Mouse (Mus musculus) layer of hippocampus, adult 18-20 months (tissue): ENCODE data around the gene Tlr4. TPM values are rescaled to one million over a fixed set of nuclear protein-coding genes. Genes with fewer than 3 reads are reported as not detected.

ENCODE experiments used
- DNase-seq, 2 experiments: peaks; one replicate each; pipeline ENCODE4 v3.0.0; 2022; ENCODE audit warnings: low spot score in 2 of 2
- total RNA-seq, 2 experiments: library from RNA; stranded (reverse); gene quantifications; 2 replicates each; pipeline ENCODE4 v1.2.3; 2021

Gene Tlr4
- total RNA-seq, 2 experiments from 2014 or later, result 2.6 to 3.3 TPM

- DNase-seq, result no peak
Observed at GRCm38 (mm10) chr4:66894981-66895380, 67.6 kb downstream of the Tlr4 start.

DNA sequence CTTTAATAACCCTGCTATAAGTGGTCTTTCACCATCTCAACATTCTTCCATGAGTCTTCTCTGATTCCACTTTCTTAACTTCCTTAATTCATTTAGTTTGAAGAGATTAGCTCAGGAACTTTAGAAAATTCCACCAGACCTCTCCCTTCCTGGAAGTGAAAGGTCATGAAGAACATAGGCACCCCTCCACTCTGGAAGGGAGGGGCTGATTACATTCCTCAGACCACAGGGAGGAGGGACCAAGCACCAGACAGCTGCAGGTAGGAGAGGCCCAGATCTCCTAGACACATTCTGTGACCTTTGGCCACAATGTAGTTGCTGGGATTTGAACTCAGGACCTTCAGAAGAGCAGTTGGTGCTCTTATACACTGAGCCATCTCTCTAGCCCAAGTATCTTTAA is 72.7 kb downstream of the Tlr4 start:
- DNase-seq, result no peak

DNA sequence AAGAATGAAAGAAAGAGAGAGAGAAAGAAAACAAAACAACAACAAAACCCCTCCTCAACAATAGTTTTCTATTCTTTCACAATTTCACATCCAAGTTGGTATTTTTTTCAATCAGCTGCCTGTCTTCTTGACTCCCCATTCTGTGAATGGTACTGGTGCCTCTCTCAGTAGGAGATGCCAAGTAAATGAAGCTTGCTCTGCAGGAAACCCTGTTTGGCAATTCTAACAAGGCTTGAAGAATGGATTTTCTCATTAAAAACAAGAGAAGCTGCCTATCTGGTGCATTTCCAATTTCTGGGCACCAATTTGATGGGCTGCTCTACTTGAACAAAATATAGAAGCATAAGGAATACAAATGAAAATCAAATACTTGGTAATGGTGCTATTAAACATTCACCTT is 74.1 kb downstream of the Tlr4 start:
- no peak for DNase-seq

DNA sequence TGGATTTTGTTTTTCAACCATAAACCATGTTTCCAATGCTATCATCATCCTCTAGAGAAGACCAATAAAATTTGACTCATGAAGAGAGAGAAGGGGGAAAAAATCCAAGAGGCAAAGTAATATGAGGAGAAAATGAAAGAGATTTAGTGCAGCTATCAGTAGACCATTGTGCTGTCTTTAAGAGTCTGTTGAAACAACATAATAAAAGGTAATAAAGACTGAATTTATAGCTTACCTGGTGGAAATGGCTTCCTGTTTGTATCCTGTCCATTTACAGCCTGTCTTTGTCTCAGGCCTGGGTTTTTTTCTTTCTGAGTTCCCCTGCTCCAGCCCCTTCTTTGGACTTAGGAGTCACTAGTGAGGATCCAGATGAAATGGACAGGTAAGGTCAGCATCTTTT is 81.0 kb downstream of the Tlr4 start:
- DNase-seq, result no peak

GRCm38 (mm10) chr4:66919630-66920372 is 92.4 kb downstream of the Tlr4 start:
- DNase-seq, result peak in 1 of 2 experiments; percentile 3

GRCm38 (mm10) chr4:66923616-66924276 is 96.4 kb downstream of the Tlr4 start:
- peak; percentile 46 to 77 for DNase-seq

DNA sequence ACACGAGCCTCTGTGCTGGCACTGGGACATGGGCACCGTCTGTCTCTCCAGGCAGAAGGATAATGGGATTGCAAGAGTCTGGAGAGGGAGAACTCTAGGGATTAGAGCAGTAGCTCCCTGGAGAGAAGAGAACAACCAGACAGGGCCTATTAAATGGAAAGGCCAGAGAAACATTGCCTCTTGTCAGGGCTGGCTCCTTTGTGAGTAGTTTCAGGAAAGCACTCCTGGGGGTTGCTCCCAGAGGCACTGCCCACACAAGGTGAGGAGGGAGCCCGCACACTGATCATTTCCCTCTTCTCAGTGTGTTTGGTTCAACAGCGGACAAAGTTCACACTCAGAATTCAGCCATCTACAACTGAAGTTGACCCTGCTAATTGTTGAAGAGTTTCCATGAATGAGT is 98.7 kb downstream of the Tlr4 start:
- DNase-seq, result no peak

DNA sequence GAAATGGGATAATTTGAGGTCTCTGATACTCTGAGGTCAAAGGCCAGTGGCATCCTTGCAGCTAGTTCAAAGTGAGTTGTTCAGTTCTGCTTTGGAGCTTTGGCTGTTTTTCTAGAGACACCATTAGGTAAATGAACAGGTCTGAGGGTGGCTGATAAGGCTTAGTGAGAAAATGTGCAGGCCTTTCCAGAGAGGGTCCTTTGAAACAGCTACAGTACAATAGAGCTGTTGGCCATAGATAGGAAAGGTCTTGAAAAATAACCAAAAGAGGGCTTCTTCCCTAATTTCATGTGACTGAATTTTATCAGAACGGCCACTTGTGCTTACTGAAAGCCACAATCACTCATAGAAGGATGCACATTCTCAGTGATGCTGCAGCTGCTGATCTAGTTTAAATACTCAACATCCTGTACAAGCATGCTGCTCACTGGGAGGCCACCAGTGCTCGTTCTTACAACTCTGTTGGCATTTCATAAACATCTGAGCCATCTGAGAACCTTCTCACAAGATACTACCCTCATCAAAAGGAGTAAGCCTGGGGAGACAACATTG is 100.2 kb downstream of the Tlr4 start:
- no peak for DNase-seq

DNA sequence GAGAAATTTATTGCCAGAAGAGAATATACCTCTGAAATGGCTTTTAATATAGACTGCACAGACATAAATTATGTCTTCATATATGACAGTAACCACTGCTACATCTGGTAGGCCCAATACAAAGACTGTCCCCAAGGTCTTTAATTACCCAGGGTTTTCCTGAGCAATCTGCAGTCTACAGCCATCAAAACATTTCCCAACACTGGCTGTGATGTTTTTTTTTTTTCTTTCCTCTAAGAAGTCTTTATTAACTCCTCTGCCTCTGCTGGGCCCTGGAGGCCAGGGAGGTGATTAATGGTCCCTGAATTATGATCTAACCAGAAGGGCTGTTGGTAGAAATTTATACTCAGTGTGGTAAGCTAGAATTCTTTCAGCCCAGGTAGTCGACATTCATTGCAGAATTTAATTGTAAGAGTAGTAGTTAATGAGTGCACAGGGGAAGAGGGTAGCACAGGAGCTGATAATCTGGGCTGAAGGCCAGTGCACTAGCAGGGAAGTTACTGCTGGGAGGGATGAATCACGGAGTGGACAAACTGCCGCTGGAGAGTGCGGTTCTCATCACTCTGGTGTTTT is 111.2 kb downstream of the Tlr4 start:
- DNase-seq, result no peak

DNA sequence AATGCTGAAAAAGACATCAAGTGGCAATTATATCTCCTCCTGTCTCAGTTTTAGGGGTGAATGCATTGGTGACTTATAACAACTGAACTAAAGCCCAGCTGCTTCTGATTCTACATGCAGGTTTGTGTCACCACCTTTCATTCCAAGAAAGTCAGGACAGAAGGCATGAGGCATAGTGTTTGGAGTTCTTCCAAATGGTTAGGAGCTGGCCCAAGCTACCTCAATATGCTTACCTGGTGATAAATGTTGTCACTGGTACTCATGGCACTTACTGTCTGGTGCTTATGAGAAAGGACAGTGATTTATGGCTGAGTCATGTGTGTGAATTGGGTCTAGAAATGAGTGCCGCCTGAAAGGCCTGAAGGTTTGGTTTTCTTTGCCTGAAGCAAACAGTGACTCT is 114.5 kb downstream of the Tlr4 start:
- no peak for DNase-seq

GRCm38 (mm10) chr4:66943699-66944098 is 116.3 kb downstream of the Tlr4 start:
- peak in 1 of 2 experiments; percentile 6 for DNase-seq

DNA sequence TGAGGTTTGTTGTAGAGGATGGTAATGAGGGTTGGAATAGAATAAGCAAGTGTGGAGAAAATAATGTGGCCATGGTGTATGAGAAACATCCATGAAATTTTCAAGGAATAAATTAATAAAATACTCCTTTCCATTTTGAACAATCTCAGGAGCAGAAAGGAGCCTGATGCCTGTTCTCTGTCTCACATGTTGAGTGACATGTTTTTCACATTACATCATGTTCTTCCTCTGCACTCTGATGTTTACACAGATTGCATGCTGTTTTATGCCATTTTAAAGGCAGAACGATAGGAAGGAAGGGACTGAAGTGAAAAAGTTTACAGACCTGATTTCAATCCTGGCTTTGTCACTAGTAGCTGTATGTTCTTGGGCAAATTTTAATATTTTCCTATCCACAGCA is 120.3 kb downstream of the Tlr4 start:
- no peak for DNase-seq

GRCm38 (mm10) chr4:66974918-66975317 is 147.5 kb downstream of the Tlr4 start:
- DNase-seq, result no peak
